Mouse (Mus musculus) regulatory T cell (primary cell): ENCODE data around the gene B3gnt9.
"Not testable (repeated sequence)": the region's sequence is repeated elsewhere in the genome, so short reads cannot be mapped to it uniquely, and the experiment has no call there.

Experiments
- in situ Hi-C: fragments of 300-600 bp; cut with MboI, MseI; formaldehyde crosslinking; loops from one replicate; pipeline ENCODE4 v1.15.1; 2025; ENCODE audit warnings: high pct_unique_total_duplicates

Gene B3gnt9

GRCm38 (mm10) chr8:105254966-105255350 is at the start of gene B3gnt9:
TSS of gene B3gnt9 (minus strand) at chr8:105255153.
- in situ Hi-C loops, result loop anchor here (25.0 kb wide), 1 partner anchor 618 kb away; the partner anchor contains the start of genes Ciao2b and Rrad

DNA sequence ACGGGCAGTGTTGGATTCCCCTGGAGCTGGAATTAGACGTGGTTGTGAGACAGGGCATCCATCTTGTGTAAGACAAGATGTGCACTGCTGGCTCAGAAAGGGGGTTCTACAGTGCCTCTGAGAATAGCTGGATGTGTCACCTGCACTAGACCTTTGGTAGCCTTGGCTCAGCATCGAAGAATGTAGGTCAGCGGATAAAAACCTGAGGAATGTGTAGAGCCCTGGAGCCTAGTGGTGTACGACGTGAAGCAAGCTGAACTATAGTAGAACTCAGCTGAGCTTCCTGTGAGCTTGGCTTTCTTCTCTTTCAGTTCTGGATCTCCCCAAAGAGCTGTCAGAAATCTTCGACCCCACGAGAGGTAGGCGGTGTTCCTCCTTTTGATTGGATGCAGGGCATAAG is 48.9 kb upstream of the B3gnt9 start:
- in situ Hi-C loops, result no loop called here

- in situ Hi-C loops, result no loop called here
Observed at GRCm38 (mm10) chr8:105303396-105303795, 48.4 kb upstream of the B3gnt9 start.

DNA sequence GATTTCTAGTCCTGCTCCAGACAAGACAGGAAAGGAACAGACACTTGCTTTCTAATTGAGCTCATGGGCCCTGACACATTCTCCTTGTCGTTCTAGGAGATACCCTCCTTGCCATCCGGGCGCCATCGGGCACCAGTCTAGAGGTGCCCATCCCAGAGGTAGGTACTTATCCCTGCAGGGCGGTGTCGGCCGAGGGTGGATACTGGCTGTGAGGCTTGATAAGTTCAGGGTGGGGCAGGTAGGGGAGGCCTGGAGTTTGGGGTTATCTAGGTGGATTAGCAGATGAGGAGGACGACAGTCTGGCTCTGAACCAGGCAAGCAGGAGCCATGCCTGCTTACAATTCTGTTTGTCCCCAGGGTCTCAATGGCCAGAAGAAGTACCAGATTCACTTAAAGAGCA is 45.0 kb upstream of the B3gnt9 start:
- in situ Hi-C loops, result no loop called here

DNA sequence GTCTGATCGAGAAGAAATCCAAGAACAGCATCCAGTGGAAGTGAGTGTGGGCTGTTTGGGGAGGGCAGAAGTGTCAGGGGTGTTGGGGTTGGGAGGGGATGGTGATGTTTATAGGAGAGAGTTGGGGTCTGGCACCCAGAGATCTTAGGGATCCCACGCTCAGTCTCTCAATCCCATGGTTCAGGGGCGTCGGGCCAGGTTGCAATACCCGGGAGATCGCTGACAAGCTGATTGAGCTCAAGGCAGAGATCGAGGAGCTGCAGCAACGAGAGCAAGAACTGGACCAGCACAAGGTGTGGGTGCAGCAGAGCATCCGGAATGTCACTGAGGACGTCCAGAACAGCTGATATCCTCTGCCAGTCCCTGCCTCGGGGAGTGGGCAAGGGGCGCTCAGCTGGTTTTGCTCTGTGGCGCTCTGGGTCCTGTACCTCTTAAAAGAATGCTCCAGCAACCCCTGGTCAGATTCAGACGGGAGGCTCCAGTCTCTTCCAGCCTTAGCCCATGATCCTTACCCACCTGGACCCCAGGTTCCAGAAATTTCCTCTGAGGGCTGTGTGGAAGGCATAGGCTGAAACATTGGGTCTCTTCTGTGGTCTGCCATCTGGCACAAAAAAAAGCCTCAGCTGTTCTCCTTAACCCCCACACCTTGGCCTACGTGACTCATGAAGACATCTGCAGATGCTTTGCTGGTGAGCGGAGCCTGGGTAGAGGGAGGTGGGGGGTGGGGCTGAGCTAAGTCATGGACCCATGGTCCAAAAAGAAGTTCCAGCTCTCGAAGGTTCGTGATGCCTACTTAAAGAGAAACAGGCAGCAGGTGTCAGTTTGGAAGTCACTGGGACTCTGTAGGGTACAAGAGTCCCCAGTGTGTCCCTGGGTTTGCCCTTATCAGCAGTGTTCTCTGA is 43.6 kb upstream of the B3gnt9 start:
- in situ Hi-C loops, result no loop called here

GRCm38 (mm10) chr8:105297511-105298192 is 42.7 kb upstream of the B3gnt9 start, which contains the start of gene E2f4:
TSS of gene E2f4 (plus strand) at chr8:105297663.
- in situ Hi-C loops, result no loop called here

GRCm38 (mm10) chr8:105295895-105296573 is 41.1 kb upstream of the B3gnt9 start, which contains the start of gene Exoc3l:
TSS of gene Exoc3l (minus strand) at chr8:105296101.
- in situ Hi-C loops, result no loop called here

DNA sequence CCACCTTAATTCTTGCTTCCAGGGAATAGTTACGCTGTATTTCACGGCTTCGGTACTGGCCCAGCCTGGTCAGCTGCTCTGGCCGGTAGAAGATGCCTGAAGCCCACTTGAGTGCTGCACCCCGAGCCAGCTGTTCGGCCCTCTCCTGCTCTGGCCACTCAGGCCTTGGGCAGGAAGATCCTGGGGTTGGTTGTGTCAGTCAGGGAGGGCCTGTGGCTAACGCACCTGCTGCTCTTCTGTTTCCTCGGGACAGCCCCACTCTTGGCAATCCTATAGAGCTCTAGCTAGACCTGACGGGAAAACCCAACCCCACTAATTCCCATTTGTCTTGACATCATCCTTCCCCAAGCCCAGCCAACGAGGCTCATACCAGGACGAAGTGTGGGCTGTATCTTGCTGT is 40.3 kb upstream of the B3gnt9 start:
- in situ Hi-C loops, result no loop called here

DNA sequence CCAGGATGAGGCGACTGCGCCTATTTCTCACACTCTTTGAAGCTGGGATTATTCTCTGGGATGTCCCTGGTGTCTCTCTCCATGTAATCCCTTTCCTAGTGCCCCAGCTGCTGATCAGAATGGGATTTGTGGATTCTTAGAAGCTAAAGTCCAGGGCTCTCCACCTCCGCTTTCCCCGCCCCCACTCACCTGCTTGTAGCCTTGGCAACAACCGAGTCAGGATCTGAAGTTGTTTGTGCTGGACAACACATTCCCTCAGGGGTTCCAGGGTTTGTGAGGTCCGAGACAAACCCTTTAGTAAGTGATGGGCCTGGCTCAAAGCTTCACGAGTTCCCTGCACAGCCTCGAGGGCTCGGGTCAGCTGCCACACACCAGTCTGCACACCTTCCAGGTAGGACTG is 39.8 kb upstream of the B3gnt9 start:
- in situ Hi-C loops, result no loop called here

DNA sequence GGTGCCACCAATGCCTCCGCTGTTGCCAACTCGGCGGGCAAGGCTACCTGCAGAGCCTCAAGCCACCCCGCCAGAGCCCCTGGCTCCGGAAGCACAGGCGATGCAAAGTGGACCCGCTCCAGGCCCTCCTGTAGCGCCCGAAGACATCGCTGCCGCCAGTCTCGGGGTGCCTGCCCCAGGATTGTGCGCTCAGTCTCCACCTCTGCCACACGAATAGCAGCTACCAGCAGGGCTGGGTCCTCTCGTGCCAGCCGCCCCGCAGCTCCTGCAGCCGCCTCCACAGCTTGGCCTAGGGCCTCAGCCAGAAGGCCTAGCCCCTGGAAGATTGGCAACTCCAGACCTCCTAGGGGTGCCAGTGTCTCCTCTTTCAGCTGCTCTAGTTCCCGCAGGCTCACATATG is 38.5 kb upstream of the B3gnt9 start:
- in situ Hi-C loops, result no loop called here

- in situ Hi-C loops, result no loop called here
Observed at GRCm38 (mm10) chr8:105292471-105292870, 37.5 kb upstream of the B3gnt9 start.

DNA sequence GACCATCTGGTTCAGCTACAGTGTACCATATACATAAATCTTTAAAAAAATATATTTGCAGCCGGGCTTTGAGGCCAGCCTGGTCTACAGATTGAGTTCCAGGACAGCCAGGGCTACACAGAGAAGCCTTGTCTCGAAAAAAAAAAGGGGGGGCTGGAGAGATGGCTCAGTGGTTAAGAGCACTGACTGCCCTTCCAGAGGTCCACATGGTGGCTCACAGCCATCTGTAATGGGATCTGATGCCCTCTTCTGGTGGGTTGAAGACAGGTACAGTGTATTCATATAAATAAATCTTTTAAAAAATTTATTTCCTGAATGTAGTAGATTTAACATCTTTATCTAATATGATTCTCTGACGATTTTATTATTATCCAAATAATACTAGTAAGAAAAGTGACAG is 36.8 kb upstream of the B3gnt9 start:
- in situ Hi-C loops, result not testable (repeated sequence)

GRCm38 (mm10) chr8:105291364-105291763 is 36.4 kb upstream of the B3gnt9 start:
- in situ Hi-C loops, result not testable (repeated sequence)

- in situ Hi-C loops, result no loop called here
Observed at GRCm38 (mm10) chr8:105290554-105291314, 35.8 kb upstream of the B3gnt9 start.

DNA sequence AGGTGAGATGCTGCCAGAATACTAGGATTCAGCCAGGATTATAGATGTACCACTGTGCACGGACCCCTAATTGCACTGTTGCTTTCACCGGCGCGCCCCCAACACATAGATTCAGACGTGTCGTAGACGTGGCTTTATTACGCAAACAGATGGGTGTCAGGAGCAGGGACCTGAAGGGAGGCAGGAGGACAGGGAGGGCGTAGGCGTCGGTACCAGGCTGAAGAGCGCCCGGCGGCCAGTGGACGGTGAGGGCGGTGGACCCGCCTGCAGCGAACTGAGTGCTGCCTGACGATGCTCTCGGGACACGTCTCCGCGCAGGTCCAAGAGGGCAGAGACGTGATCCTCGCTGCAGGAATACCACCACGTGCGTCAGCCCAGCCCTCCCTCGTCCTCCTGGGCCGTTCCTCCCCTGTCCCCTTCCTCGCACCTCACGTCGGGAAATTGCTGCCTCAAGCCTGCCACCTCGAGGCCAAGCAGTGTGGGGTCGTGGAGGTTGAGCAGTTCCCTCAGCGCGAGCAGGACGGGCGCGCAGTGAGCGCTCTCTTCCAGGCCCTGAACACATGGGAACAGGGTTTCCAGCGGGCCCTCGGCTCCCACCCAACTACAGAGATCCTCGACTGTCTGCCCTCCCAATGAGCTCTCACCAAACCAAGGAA is 35.0 kb upstream of the B3gnt9 start, which contains the start of gene 4931428F04Rik:
4931428F04Rik (minus strand) TSS at position 60 of the 656 bp plus-strand sequence.
- in situ Hi-C loops, result no loop called here

GRCm38 (mm10) chr8:105288958-105289732 is 34.2 kb upstream of the B3gnt9 start:
- in situ Hi-C loops, result no loop called here

- in situ Hi-C loops, result no loop called here
Observed at GRCm38 (mm10) chr8:105288231-105288630, 33.3 kb upstream of the B3gnt9 start.

DNA sequence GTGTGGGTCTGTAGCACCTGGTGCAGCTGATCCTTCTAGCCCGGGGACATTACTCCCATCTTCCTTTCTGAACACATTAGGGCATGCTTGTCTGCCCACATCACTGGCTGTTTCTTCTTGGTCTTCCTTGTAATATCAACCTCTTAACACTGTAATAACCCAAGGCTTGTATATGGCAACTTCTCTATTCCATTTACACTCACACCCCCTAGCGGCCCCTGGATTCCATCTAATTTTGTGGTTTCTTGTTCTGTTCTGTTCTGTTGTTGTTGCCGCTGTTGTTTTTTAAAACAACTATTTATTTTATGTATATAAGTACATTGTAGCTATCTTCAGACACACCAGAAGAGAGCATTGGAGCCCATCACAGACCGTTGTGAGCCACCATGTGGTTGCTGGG is 32.0 kb upstream of the B3gnt9 start:
- in situ Hi-C loops, result no loop called here

DNA sequence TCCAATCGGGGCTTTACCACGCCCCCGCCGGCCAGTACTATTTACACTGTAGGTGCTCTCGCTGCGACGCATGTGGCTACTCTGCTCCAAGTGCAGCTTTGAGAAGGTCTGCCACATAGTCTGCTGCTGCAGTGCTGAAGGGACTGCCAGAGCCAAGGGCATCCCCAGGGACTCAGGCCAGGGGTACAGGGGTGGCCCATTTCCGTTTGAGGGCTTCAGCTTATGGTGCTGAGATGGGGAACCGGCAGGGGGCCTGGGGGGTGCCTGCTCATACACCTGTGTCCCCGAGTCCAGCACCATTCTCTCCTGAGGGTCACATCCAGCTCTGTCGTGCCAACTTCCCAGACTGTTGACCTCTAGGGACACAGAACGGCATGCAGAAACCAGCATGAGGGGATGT is 30.6 kb upstream of the B3gnt9 start:
- in situ Hi-C loops, result no loop called here

- in situ Hi-C loops, result no loop called here
Observed at GRCm38 (mm10) chr8:105283074-105283473, 28.1 kb upstream of the B3gnt9 start.
